Mouse (Mus musculus) heart, embryonic 14.5 days (tissue): ENCODE data around the gene Gzmd. TPM values are rescaled to one million over a fixed set of nuclear protein-coding genes. Genes with fewer than 3 reads are reported as not detected.
"Not testable (repeated sequence)": the region's sequence is repeated elsewhere in the genome, so short reads cannot be mapped to it uniquely, and the experiment has no call there.

ENCODE experiments used
- ATAC-seq: fragments of 200-750 bp; cut with Nextera tagmentation; 2 replicates; pipeline ENCODE4 v1.8.0; 2017; ENCODE audit warnings: low read depth, moderate TSS enrichment; ENCODE audit not compliant: insufficient number of reproducible peaks, insufficient read depth, low FRiP score
- H3K27ac ChIP-seq, 2 experiments: fragments of 200-500 bp in 1 of 2; fragments of 300-500 bp in 1 of 2; sonication (generic) in 1 of 2; replicated peaks in 1 of 2; 2 replicates each; pipeline ENCODE4 v1.5.1; 2012 to 2014; ENCODE audit warnings: low read depth in 2 of 2, low read length in 2 of 2, control low read depth in 1 of 2, mild to moderate bottlenecking in 1 of 2, mixed read lengths in 1 of 2; ENCODE audit not compliant: control insufficient read depth in 1 of 2, insufficient read depth in 1 of 2
- H3K27me3 ChIP-seq: fragments of 300-500 bp; sonication (generic); 2 replicates; pipeline ENCODE4 v1.6.1; 2014; ENCODE audit warnings: mild to moderate bottlenecking, low read length, control low read depth; ENCODE audit not compliant: control insufficient read depth, insufficient read depth
- H3K36me3 ChIP-seq: fragments of 300-500 bp; sonication (generic); 2 replicates; pipeline ENCODE4 v1.6.1; 2014; ENCODE audit warnings: mild to moderate bottlenecking, control low read depth, low read length, mixed read lengths; ENCODE audit not compliant: control insufficient read depth, insufficient read depth
- H3K4me1 ChIP-seq, 2 experiments: fragments of 200-500 bp in 1 of 2; fragments of 300-500 bp in 1 of 2; sonication (generic) in 1 of 2; 2 replicates each; pipeline ENCODE4 v1.6.1; 2012 to 2014; ENCODE audit warnings: low read length in 2 of 2, control low read depth in 1 of 2, mixed read lengths in 1 of 2; ENCODE audit not compliant: control insufficient read depth in 2 of 2, insufficient read depth in 2 of 2
- H3K4me2 ChIP-seq: fragments of 300-500 bp; sonication (generic); 2 replicates; pipeline ENCODE4 v1.6.1; 2014; ENCODE audit warnings: mild to moderate bottlenecking, low read length
- H3K4me3 ChIP-seq, 2 experiments: fragments of 200-500 bp in 1 of 2; fragments of 300-500 bp in 1 of 2; sonication (generic) in 1 of 2; 2 replicates each; pipeline ENCODE4 v1.5.1; 2012 to 2014; ENCODE audit warnings: low read length in 2 of 2, mild to moderate bottlenecking in 2 of 2, control low read depth in 1 of 2, low read depth in 1 of 2, moderate library complexity in 1 of 2; ENCODE audit not compliant: control insufficient read depth in 1 of 2, insufficient read depth in 1 of 2
- H3K9ac ChIP-seq: fragments of 300-500 bp; sonication (generic); 2 replicates; pipeline ENCODE4 v1.6.1; 2014; ENCODE audit warnings: mild to moderate bottlenecking, low read length
- H3K9me3 ChIP-seq: fragments of 300-500 bp; sonication (generic); 2 replicates; pipeline ENCODE4 v1.6.1; 2016; ENCODE audit warnings: low read length, control low read depth; ENCODE audit not compliant: control insufficient read depth
- WGBS: fragments of 180-500 bp; shearing (Covaris S2); extraction: QIAGEN DNeasy Blood & Tissue Kit; methylation state at CpG from one replicate; pipeline ENCODE4 v1.1.7; 2014; 5-methylcytosine and 5-hydroxymethylcytosine counted together
- polyA plus RNA-seq: library from polyadenylated mRNA; unstranded; fragments of >200 nt; fragmentation: Nextera tagmentation; extraction: Ambion mirVana; gene quantifications from 2 replicates; pipeline ENCODE4 v1.2.1, GENCODE M21; 2014

Gene Gzmd
- polyA plus RNA-seq, 1 experiment from 2014 or later = not detected

DNA sequence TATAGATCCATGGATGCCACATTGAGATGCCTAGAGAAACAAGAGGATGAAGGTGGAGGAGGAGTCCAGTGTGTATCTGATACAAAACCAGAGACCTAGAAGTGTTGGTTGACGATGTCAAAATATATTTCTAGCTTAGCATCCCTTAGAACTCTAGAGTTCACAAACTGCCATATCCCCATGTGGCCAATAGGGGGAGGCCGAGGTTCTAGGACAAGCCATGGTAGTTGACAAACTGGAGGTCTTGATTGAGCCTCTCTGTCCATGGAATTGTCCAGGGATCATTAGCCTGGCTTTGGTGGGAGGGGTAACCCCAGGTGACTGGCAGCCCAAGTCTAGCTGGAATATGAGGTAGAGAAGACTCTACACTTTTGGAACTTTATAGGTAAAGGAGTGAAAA, 22.9 kb upstream of the Gzmd start:
- H3K9me3 ChIP-seq = no peaks in the 10 kb centered on the region
- H3K27me3 ChIP-seq = no peaks in the 10 kb centered on the region
- no peak overlapping the region for H3K27ac ChIP-seq
- H3K4me1 ChIP-seq = no peaks in the 10 kb centered on the region
- ATAC-seq = no peak
- no peak overlapping the region for H3K4me2 ChIP-seq
- no peaks in the 10 kb centered on the region for H3K36me3 ChIP-seq
- WGBS = 73% methylated on average over 2 of the region's 2 CpGs
- H3K9ac ChIP-seq = no peak overlapping the region
- H3K4me3 ChIP-seq = no peak overlapping the region

DNA sequence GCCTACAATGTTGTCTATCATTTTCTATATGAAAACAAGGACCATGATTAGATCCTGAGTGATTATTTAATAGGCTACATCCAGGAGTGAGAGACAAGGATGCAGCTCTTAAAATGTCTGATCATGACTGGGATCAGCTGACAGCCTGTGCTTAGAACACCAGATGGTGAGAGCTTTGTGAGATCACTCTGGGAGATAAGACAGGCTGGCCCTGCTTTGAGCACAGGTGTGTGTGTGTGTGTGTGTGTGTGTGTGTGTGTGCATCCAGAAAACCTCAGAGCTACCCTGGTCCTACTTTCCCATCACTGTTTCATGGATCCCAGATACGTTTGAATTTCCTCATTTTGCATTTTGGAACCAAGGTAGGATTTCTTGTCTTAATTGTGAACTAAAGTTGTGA, 1.3 kb upstream of the Gzmd start:
- H3K27ac ChIP-seq, H3K9me3 ChIP-seq, H3K4me1 ChIP-seq, H3K4me2 ChIP-seq, ATAC-seq, H3K36me3 ChIP-seq, H3K4me3 ChIP-seq, H3K27me3 ChIP-seq, H3K9ac ChIP-seq: not testable (repeated sequence)
- 75% methylated on average over 1 of the region's 1 CpGs for WGBS

GRCm38 (mm10) chr14:56128341-56128740, 4.1 kb downstream of the Gzmd start:
- 40% methylated on average over 3 of the region's 3 CpGs for WGBS
- no peaks in the 10 kb centered on the region for H3K36me3 ChIP-seq

DNA sequence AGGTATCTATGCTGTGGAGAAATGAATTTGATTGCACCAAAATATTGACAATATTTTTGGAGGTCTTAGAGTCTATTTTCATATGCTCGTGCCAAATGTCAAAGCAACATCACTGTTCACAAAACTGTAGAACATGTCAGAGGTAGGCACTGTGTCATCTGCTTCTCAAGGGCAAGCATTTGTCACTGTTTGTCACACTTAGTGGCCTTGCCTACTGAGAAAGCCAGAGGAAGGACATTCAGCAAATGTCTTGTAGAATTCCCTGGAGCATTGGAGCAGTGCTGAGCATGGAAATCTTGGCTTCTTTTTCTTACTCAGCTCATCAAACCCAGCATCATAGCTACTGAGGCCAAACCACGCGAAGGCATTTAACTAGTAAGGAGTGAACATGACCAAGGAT, 8.9 kb downstream of the Gzmd start:
- Histone ChIP-seq H3K4me2 (no peak overlapping the region), H3K9ac (no peak overlapping the region), H3K9me3 (no peaks in the 10 kb centered on the region), H3K27ac (no peak overlapping the region), H3K4me1 (no peaks in the 10 kb centered on the region), H3K27me3 (no peaks in the 10 kb centered on the region), H3K36me3 (no peaks in the 10 kb centered on the region), H3K4me3 (no peak overlapping the region)
- WGBS = 83% methylated on average over 3 of the region's 3 CpGs
- no peak for ATAC-seq

More at GRCm38 (mm10) chr14:56128341-56128740, 4.1 kb downstream of the Gzmd start:
- no peak overlapping the region for H3K27ac ChIP-seq
- H3K27me3 ChIP-seq = no peaks in the 10 kb centered on the region
- H3K9me3 ChIP-seq = no peaks in the 10 kb centered on the region
- no peak for ATAC-seq
- no peak overlapping the region for H3K9ac ChIP-seq
- H3K4me2 ChIP-seq = no peak overlapping the region
- no peak overlapping the region for H3K4me3 ChIP-seq
- H3K4me1 ChIP-seq = no peaks in the 10 kb centered on the region

GRCm38 (mm10) chr14:56120525-56120924, 11.9 kb downstream of the Gzmd start, which contains the start of gene Gzme:
Gene Gzme, minus strand, starts transcription at chr14:56120625.
- ATAC-seq = no peak
- no peak within 1 kb of the TSS for H3K4me3 ChIP-seq
- no peaks in the 10 kb centered on the region for H3K9me3 ChIP-seq
- no peaks in the 10 kb centered on the region for H3K27me3 ChIP-seq
- no peak within 1 kb of the TSS for H3K4me2 ChIP-seq
- H3K36me3 ChIP-seq = no peaks in the 10 kb centered on the region
- H3K9ac ChIP-seq = no peak within 1 kb of the TSS
- H3K4me1 ChIP-seq = no peaks in the 10 kb centered on the region; a peak in 1 of 4 replicates
- no peak within 1 kb of the TSS for H3K27ac ChIP-seq

- H3K27me3 ChIP-seq, ATAC-seq, H3K27ac ChIP-seq, H3K4me1 ChIP-seq, H3K36me3 ChIP-seq, H3K9ac ChIP-seq, H3K4me3 ChIP-seq, H3K9me3 ChIP-seq, H3K4me2 ChIP-seq: not testable (repeated sequence)
- 87% methylated on average over 33 of the region's 33 CpGs for WGBS
Observed at GRCm38 (mm10) chr14:56115531-56116310, 16.7 kb downstream of the Gzmd start.

DNA sequence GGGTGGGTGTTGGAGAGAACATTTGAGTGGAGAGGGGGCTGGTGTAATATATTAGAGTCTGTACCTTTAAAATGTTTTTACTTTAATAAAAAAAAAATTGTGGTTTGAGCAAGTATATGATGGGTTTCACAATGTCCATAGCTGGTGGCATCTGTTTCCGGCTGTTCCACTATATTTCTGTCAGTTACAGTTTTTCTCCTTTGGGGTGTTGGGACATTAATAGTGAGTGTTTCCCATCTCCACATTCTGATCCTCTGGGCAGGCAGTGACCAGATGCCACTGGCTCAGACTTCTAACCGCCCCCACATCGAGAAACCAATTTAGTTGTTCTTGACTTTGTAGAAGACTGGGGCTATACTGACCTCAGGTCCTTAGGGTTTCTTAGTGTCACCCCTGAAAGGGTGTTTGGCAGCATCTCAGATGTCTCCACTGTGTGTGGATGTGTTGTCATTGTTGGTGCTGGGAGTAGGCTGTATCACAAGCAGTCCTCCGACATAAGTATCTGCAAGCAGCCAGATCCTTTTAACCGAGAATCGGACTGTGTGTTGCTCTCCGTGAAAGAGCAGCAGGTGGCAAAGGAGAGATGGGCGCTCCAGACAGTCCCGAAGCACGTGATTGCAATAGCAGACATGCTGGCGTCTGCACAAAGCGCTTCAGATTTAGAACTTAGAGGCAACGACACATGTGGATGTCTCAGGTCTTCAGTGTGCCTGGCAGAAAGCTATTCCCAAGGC, 26.8 kb downstream of the Gzmd start:
- Histone ChIP-seq H3K4me2 (no peak overlapping the region), H3K4me3 (no peak overlapping the region), H3K27ac (no peak overlapping the region), H3K9ac (no peak overlapping the region), H3K4me1 (no peaks in the 10 kb centered on the region), H3K9me3 (no peaks in the 10 kb centered on the region), H3K27me3 (no peaks in the 10 kb centered on the region), H3K36me3 (no peaks in the 10 kb centered on the region)
- WGBS = 72% methylated on average over 13 of the region's 13 CpGs
- no peak for ATAC-seq
